Mouse (Mus musculus) lung, postnatal 14 days (tissue): ENCODE data around the gene Bag3.
"Not testable (repeated sequence)": the region's sequence is repeated elsewhere in the genome, so short reads cannot be mapped to it uniquely, and the experiment has no call there.

Source experiments
- DNase-seq: peaks from one replicate; pipeline ENCODE4 v3.0.0; 2021

The Bag3 gene

GRCm38 (mm10) chr7:128538769-128539168 lies 15.4 kb downstream of the Bag3 start:
- DNase-seq, result no peak

- DNase-seq, result no peak
These were observed 16.7 kb downstream of the Bag3 start for GRCm38 (mm10) chr7:128540111-128540510.

GRCm38 (mm10) chr7:128540734-128541133 lies 17.3 kb downstream of the Bag3 start:
- peak; percentile 20 for DNase-seq

- DNase-seq, result peak; percentile 55
These were observed 17.8 kb downstream of the Bag3 start for GRCm38 (mm10) chr7:128541186-128541585.

- DNase-seq, result no peak
These were observed 18.4 kb downstream of the Bag3 start for GRCm38 (mm10) chr7:128541771-128542170.

- no peak for DNase-seq
These were observed 19.1 kb downstream of the Bag3 start for GRCm38 (mm10) chr7:128542488-128542887.

- DNase-seq, result no peak
These were observed 19.9 kb downstream of the Bag3 start for GRCm38 (mm10) chr7:128543148-128543855.

GRCm38 (mm10) chr7:128543961-128544360 lies 20.5 kb downstream of the Bag3 start:
- DNase-seq, result no peak

GRCm38 (mm10) chr7:128544566-128545262 lies 21.3 kb downstream of the Bag3 start:
- DNase-seq, result no peak

- DNase-seq, result no peak
These were observed 22.6 kb downstream of the Bag3 start for GRCm38 (mm10) chr7:128546031-128546430.

GRCm38 (mm10) chr7:128549137-128549536 lies 25.7 kb downstream of the Bag3 start:
- DNase-seq, result peak; percentile 48

- no peak for DNase-seq
These were observed 27.1 kb downstream of the Bag3 start for GRCm38 (mm10) chr7:128550328-128551086.

- DNase-seq, result no peak
These were observed 27.7 kb downstream of the Bag3 start for GRCm38 (mm10) chr7:128551087-128551457.

GRCm38 (mm10) chr7:128553105-128553705 lies 29.8 kb downstream of the Bag3 start:
- no peak for DNase-seq

GRCm38 (mm10) chr7:128554502-128554901 lies 31.1 kb downstream of the Bag3 start:
- no peak for DNase-seq

- DNase-seq, result peak; percentile 32
These were observed 31.8 kb downstream of the Bag3 start for GRCm38 (mm10) chr7:128555141-128555750.

GRCm38 (mm10) chr7:128556923-128557430 lies 33.6 kb downstream of the Bag3 start:
- no peak for DNase-seq

GRCm38 (mm10) chr7:128563373-128563772 lies 40.0 kb downstream of the Bag3 start:
- peak; percentile 47 for DNase-seq

GRCm38 (mm10) chr7:128566311-128566710 lies 42.9 kb downstream of the Bag3 start:
- no peak for DNase-seq

GRCm38 (mm10) chr7:128567561-128568244 lies 44.3 kb downstream of the Bag3 start:
- DNase-seq, result no peak

GRCm38 (mm10) chr7:128569429-128569828 lies 46.0 kb downstream of the Bag3 start:
- not testable (repeated sequence) for DNase-seq
